Mouse (Mus musculus): Measurements from ENCODE around the gene Snrpc.

- TF ChIP-seq CTCF (IDR thresholded peaks at IDR 0.05; ENCODE audit: control insufficient read depth, insufficient read depth, insufficient read length) = no peak
- TF ChIP-seq MAX (IDR thresholded peaks at IDR 0.05) = no peak
- no peak for TF ChIP-seq MYOG (IDR thresholded peaks at IDR 0.05; ENCODE audit: control insufficient read depth, extremely low read depth, insufficient read length)
- TF ChIP-seq MYOD1 (IDR thresholded peaks at IDR 0.05; ENCODE audit: control insufficient read depth, insufficient read length, low read depth) = no peak
- no peak for TF ChIP-seq USF1 (IDR thresholded peaks at IDR 0.05; ENCODE audit: low read depth)
- no peak for TF ChIP-seq FOSL1 (IDR thresholded peaks at IDR 0.05; ENCODE audit: insufficient read depth, low read length, poor library complexity, severe bottlenecking)
These were observed 19.9 kb downstream of the Snrpc start for GRCm38 (mm10) chr17:27857649-27858475.
